Mouse (Mus musculus) ES-E14 (cell line): Measurements from ENCODE around the gene Cdkn2aipnl. TPM values are rescaled to one million over a fixed set of nuclear protein-coding genes. Genes with fewer than 3 reads are reported as not detected.

Source experiments
- DNase-seq: peaks from one replicate; pipeline ENCODE4 v3.0.0-alpha.2; 2013; ENCODE audit warnings: low read depth, low spot score
- H3K27ac ChIP-seq: 2 replicates; pipeline ENCODE4 v1.5.1; 2012; ENCODE audit warnings: low read depth, mild to moderate bottlenecking, low read length, moderate library complexity, mixed read lengths; ENCODE audit not compliant: poor library complexity, insufficient read depth, severe bottlenecking
- H3K36me3 ChIP-seq: 2 replicates; pipeline ENCODE4 v1.6.1; 2012; ENCODE audit warnings: mild to moderate bottlenecking, low read length, moderate library complexity, mixed read lengths; ENCODE audit not compliant: control insufficient read depth, poor library complexity, insufficient read depth, severe bottlenecking
- H3K4me1 ChIP-seq, 2 experiments: fragments of 150-350 bp in 1 of 2; sonication (generic) in 1 of 2; 2 replicates each; pipeline ENCODE4 v1.6.1; 2012; ENCODE audit warnings: low read length in 2 of 2, mild to moderate bottlenecking in 1 of 2, mixed read lengths in 1 of 2; ENCODE audit not compliant: control insufficient read depth in 2 of 2, insufficient read depth in 2 of 2, poor library complexity in 1 of 2
- H3K4me3 ChIP-seq, 2 experiments: fragments of 150-350 bp in 1 of 2; sonication (generic) in 1 of 2; 2 replicates each; pipeline ENCODE4 v1.5.1; 2012; ENCODE audit warnings: low read length in 2 of 2, low read depth in 1 of 2, mild to moderate bottlenecking in 1 of 2, mixed read lengths in 1 of 2; ENCODE audit not compliant: insufficient read depth in 1 of 2, poor library complexity in 1 of 2, severe bottlenecking in 1 of 2
- H3K9ac ChIP-seq: 2 replicates; pipeline ENCODE4 v1.6.1; 2012; ENCODE audit warnings: low read depth, mild to moderate bottlenecking, low read length, mixed read lengths; ENCODE audit not compliant: poor library complexity, insufficient read depth, severe bottlenecking
- H3K9me3 ChIP-seq: fragments of 150-350 bp; sonication (generic); 2 replicates; pipeline ENCODE4 v1.6.1; 2012; ENCODE audit warnings: low read depth, mild to moderate bottlenecking, low read length; ENCODE audit not compliant: control insufficient read depth, insufficient read depth
- CHD2 ChIP-seq: IDR thresholded peaks from 2 replicates; pipeline ENCODE4 v1.6.1; 2014; ENCODE audit warnings: mild to moderate bottlenecking, low read depth, low read length, inconsistent platforms
- HCFC1 ChIP-seq: IDR thresholded peaks from 2 replicates; pipeline ENCODE4 v1.6.1; 2012; ENCODE audit warnings: low read length, inconsistent platforms, borderline replicate concordance; ENCODE audit not compliant: insufficient read depth
- MAFK ChIP-seq: IDR thresholded peaks from 2 replicates; pipeline ENCODE4 v1.6.1; 2014; ENCODE audit warnings: mild to moderate bottlenecking, low read depth, low read length, inconsistent platforms; ENCODE audit not compliant: insufficient read depth
- ZC3H11A ChIP-seq: IDR thresholded peaks from 2 replicates; pipeline ENCODE4 v1.6.1; 2012; ENCODE audit warnings: low read depth, mild to moderate bottlenecking, inconsistent platforms, low read length, borderline replicate concordance
- ZNF384 ChIP-seq: IDR thresholded peaks from 2 replicates; pipeline ENCODE4 v1.6.1; 2012; ENCODE audit warnings: low read depth, low read length, inconsistent platforms
- in situ Hi-C, 2 experiments: fragments of 600-800 bp; cut with MboI; formaldehyde crosslinking; loops; one replicate each; pipeline ENCODE4 v1.15.1; 2025; ENCODE audit warnings: low sequenced_read_pairs in 2 of 2, inconsistent platforms in 1 of 2; ENCODE audit not compliant: unreplicated experiment in 2 of 2
- total RNA-seq: library from RNA; depleted of rRNA; stranded (reverse); fragments of 300-350 nt; gene quantifications from 2 replicates; pipeline ENCODE4 v1.2.3, GENCODE M21; 2012

Cdkn2aipnl gene
- total RNA-seq, 1 experiment: 61.7 TPM

DNA sequence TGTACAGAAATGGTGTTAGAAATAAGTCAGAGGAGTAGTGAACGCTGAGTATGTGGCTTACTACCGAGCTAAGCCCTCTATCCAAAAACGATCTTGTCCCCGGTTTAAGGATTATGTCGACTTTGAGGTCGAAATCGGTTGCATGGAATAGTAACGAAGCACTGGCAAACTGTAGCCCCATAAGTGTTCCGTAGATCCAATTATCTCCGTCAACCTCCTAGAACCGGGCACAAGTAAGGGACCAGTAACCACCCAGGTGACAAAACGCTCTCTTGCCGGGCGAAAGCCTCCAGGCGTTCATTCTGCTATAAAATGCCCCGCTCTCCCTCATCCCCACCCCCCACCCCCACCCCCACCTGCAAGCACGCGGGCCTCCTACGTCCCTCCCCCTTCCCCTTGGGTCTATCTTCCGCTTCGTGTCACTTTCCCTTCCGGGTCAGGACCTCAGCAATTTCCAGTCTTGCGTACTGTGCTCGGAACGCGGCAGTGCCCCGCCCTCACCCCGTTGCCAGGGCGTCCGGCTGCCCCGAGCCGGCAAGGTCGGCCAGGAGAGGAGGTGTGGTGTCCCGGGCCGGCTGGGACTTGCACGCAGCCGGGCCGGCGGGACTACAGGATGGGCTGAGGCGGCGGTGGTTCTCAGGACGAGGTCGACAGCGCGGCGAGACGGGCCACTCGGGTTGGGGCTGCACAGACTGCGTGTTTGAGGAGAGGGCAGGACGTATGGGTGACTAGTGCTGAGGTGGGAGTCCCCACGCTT is 36.5 kb downstream of the Cdkn2aipnl start, which contains the start of gene Cdkl3:
TSS of gene Cdkl3 (plus strand) at position 450 of the 757 bp plus-strand sequence.
- peaks cover 4 to 8% of the 10 kb centered on the region in 2 experiments; a peak in 3 of 4 replicates for H3K4me1 ChIP-seq
- no peaks in the 10 kb centered on the region for H3K9me3 ChIP-seq
- H3K4me3 ChIP-seq: peak within 1 kb of the TSS; percentile 85 to 96
- peak within 1 kb of the TSS; percentile 91 for H3K27ac ChIP-seq
- TF ChIP-seq ZC3H11A: no peak
- TF ChIP-seq ZNF384: no peak
- no peak for TF ChIP-seq MAFK
- peak; percentile 70; the same call in 1 of the 2 replicates for TF ChIP-seq HCFC1
- TF ChIP-seq CHD2: peak; percentile 45; the same call in 1 of the 2 replicates
- DNase-seq: peak; percentile 91
- in situ Hi-C loops: no loop called here
- peak within 1 kb of the TSS; percentile 91 for H3K9ac ChIP-seq
- H3K36me3 ChIP-seq: no peaks in the 10 kb centered on the region

DNA sequence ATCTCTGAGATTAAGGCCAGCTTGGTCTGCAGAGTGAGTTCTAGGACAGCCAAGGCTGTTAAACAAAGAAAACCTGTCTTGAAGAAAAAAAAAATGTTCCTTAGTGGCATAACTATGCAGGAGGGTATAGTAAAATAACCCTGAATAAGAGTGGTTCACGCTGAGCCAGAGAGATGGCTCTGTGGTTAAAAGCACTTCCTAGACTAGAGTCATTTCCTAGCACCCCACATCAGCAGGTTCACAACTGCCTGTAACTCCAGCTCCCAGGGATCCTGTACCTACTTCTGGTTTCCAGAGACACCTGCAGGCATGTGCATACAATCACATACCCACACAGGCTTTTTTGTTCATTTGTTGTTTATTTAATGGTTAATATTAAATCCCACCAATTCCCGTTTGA is 38.1 kb downstream of the Cdkn2aipnl start:
- Histone ChIP-seq H3K9ac (no peak overlapping the region), H3K36me3 (no peaks in the 10 kb centered on the region), H3K9me3 (no peaks in the 10 kb centered on the region), H3K4me3 (no peak overlapping the region), H3K27ac (no peak overlapping the region), H3K4me1 (peaks cover 4 to 8% of the 10 kb centered on the region in 2 experiments; a peak in 3 of 4 replicates)
- DNase-seq: no peak
- TF ChIP-seq ZNF384: no peak
- no peak for TF ChIP-seq HCFC1
- TF ChIP-seq MAFK: no peak
- no peak for TF ChIP-seq CHD2
- no peak for TF ChIP-seq ZC3H11A
- in situ Hi-C loops: no loop called here

DNA sequence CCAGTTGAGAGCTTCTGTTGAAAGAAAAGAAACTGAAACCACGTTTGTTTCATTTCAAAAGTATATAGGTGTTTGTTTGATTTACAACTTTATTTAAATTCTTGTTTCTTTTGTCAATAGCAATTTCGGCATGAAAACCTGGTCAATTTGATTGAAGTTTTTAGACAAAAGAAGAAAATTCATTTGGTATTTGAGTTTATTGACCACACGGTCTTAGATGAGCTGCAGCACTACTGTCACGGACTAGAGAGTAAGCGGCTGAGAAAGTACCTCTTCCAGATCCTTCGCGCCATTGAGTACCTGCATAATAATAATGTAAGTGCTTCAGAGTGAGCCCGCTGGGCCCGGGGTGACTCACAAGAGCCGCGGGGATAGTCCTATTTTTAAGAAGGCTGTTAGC is 43.5 kb downstream of the Cdkn2aipnl start:
- peaks cover 4% of the 10 kb centered on the region in 2 experiments; a peak in 2 of 4 replicates for H3K4me1 ChIP-seq
- H3K9me3 ChIP-seq: no peaks in the 10 kb centered on the region
- no peak overlapping the region for H3K9ac ChIP-seq
- DNase-seq: no peak
- H3K36me3 ChIP-seq: no peaks in the 10 kb centered on the region
- H3K4me3 ChIP-seq: no peak overlapping the region
- no peak for TF ChIP-seq MAFK
- no peak for TF ChIP-seq CHD2
- no peak for TF ChIP-seq ZNF384
- no peak for TF ChIP-seq HCFC1
- TF ChIP-seq ZC3H11A: no peak
- in situ Hi-C loops: no loop called here
- no peak overlapping the region for H3K27ac ChIP-seq

DNA sequence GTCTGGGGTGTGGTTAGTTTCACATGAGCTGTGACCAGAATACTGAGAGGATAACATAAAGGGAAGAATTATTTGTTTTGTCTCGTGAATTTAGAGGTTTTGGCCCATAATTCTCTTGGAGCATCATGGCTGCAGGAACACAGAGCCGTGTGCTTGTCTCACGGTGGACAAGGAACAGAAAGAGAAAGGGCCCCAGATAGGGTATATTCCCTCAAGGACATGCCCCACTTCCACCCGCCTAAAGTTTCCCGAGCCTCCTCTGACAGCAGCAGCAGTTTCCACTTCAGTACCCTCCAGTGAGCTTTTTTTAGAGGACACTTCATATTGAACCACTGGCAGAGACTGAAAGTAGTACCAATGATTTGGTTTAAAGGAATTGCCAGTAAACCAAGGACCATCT is 44.1 kb downstream of the Cdkn2aipnl start:
- peaks cover 4% of the 10 kb centered on the region in 2 experiments; a peak in 2 of 4 replicates for H3K4me1 ChIP-seq
- H3K9ac ChIP-seq: no peak overlapping the region
- H3K9me3 ChIP-seq: no peaks in the 10 kb centered on the region
- no peaks in the 10 kb centered on the region for H3K36me3 ChIP-seq
- in situ Hi-C loops: no loop called here
- no peak overlapping the region for H3K4me3 ChIP-seq
- TF ChIP-seq MAFK (no peak), ZNF384 (no peak), CHD2 (no peak), ZC3H11A (no peak), HCFC1 (no peak)
- no peak overlapping the region for H3K27ac ChIP-seq
- DNase-seq: no peak
